Mouse (Mus musculus): ENCODE results near the gene Zbtb45.

Gene Zbtb45

DNA sequence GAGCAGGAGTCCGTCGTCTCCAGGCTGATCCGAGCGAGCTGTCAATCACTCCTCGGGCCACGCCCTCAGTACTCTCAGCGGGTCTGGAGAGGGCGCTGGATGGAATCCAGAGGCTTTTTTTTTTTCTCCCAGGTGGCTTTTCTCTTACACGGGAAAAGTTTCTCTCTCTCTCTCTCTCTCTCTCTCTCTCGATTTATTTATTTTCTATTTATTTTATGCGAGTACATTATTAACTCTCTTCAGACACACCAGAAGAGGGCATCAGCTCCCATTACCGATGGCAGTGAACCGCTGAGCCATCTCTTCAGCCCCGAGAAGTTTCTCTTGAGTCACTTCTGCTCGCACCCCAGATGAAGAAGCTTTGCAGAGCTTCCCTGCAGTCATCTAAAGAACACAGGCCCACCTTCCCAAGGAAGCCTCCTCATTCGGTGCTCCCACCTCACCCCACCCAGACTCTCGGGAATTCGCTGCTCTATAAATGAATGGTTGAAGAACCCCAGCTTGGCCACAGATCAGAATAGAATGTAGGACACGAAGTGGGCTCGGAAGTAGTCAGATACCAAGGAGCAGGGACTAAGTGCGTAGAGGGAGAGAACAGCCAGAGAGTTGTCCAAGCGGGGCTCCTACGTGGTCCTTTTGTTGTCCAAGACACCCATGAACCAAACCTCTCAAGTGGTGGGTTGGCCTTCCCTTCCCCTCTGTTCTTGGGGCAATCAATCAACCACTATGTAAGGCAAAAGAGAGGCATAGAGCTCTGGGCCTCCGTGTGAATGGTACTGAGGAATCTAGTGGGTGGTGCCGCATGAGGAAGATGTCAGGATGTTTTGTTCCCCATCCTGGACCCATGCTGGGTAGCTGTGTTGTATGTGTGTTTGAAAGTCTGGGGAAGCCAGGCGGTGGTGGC, at the start of gene Zbtb45:
Gene Zbtb45, minus strand, starts transcription at position 30 of the 904 bp plus-strand sequence.
- peak; percentile 14 for DNase-seq

DNA sequence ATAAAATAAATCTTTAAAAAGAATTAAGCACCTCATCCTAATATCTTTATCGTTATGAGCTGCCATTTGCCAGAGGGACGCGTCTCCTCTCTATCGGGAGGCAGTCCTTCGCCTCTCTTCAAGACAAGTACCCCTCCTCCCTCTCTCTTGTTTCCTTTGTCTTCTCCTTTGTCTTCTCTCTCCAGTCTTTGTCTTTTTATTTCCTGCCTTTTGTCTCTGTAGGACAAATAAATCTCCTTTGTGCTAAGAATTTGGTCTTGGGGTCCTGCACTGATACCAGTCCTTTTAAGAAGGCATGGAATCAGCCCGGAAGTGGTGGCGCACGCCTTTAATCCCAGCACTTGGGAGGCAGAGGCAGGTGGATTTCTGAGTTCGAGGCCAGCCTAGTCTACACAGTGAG, 49.7 kb upstream of the Zbtb45 start:
- DNase-seq = no peak

GRCm38 (mm10) chr7:13056913-13057700, 47.3 kb upstream of the Zbtb45 start:
- no peak for DNase-seq

DNA sequence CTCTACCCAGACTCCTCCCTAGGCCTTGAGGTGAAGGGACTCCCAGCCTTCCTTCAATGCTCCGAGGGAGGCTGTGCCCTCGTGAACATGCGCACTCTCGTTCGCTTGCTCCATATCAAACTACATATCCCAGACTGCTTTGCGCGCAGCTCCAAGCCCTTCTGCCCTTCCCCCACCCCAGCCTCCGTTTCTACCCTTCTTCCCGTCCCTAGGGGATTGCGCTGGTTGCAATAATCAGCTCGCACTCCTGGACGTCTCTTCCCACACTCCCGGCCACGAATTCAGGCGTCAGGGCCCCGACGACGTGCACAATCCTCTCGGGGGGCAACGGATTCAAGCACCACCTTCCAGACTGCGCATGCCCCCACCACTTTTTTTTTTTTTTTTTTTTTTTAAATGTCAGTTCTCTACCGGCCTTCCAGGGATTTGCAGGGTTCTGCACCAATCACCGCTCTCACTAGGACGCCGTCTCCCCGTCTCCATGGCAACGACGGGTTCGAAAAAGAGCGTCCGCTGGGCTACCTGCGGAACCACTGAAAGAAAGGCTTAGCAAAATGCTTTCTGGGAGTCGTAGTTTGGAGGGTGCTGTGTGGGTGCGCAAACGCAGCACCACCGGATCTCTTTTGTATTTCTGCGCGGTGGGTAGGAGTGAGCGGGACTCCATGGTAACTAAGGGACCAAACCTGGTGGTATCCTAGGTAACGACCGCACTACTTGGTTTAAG, 44.6 kb upstream of the Zbtb45 start, which contains the start of gene Mzf1:
Gene Mzf1, minus strand, starts transcription at position 478 of the 724 bp plus-strand sequence.
- DNase-seq = peak; percentile 97

- no peak for DNase-seq
These were observed 44.1 kb upstream of the Zbtb45 start for GRCm38 (mm10) chr7:13053961-13054286.

GRCm38 (mm10) chr7:13053501-13053900, 43.7 kb upstream of the Zbtb45 start:
- DNase-seq = no peak

DNA sequence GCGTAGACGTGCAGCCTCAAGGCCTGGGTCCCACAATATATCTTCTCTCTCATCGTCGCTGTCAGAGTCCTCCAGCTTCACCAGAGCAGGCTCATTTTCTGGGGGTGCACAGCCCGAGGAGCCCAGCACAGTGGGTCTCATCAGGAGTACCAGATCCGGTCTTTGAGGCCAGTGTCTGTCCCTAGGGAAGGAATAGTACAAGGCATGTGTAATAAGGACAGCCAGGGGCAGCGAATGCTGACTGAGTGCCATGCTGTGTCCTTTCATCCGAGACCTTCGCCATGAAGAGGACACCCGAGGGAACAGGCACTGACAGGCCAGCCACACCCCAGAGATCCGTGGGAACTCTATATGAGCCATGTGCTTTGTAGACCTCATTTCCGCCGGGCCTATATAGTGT, 43.2 kb upstream of the Zbtb45 start:
- no peak for DNase-seq

DNA sequence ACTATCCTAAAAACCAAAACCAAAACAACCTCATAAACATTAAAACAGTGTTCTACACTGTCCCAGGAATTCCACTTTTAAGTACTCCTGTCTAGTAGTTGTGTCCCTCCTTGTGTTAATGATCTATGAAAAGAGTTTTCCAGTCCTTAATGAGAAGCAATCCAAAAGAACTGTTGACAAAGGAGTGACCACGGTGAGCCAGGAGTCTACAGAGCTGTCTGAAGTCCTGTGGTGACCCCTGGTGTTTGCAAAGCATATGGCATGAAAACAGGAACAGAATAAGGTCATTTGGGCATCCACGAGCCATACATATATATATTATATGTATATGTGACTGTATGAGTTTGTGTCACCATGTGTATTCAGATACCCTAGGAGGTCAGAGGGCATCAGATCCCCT, 36.2 kb upstream of the Zbtb45 start:
- DNase-seq = peak; percentile 82

- no peak for DNase-seq
These were observed 34.4 kb upstream of the Zbtb45 start for GRCm38 (mm10) chr7:13044254-13044625.

- peak; percentile 57 for DNase-seq
These were observed 33.8 kb upstream of the Zbtb45 start for GRCm38 (mm10) chr7:13043445-13044253.

DNA sequence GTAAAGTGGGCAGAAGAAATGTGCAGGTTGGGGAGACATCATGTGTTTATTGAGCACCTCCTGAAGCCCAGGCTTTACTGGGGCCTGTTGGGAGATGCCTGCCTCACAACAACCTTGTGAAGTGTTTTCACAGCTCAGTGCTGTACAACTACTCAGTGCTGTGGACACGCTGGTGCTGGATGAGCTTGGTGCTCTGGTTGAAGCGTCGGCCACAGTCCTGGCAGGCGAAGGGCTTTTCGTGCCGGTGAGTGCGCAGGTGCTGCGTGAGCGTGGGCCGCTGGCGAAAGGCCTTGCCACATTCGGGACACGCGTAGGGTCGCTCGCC, 33.2 kb upstream of the Zbtb45 start:
- no peak for DNase-seq

DNA sequence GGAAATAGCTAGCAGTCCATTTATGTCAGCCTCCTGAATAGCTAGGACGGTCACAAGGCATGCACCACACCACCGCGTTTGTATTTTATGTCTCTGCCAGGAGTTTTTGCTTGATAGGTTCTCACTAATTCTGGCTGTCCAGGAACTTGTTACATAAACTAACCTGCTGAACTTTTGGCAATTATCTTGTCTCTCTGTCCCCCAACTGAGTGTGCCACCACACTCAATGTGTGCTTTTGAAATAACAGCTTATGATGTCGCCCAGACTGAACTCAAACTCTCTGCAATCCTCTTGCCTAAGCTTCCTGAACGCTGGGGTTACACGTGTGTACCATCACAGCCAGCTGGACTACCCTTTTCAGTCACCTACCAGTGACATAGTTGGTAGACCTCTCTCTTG, 32.7 kb upstream of the Zbtb45 start:
- no peak for DNase-seq

DNA sequence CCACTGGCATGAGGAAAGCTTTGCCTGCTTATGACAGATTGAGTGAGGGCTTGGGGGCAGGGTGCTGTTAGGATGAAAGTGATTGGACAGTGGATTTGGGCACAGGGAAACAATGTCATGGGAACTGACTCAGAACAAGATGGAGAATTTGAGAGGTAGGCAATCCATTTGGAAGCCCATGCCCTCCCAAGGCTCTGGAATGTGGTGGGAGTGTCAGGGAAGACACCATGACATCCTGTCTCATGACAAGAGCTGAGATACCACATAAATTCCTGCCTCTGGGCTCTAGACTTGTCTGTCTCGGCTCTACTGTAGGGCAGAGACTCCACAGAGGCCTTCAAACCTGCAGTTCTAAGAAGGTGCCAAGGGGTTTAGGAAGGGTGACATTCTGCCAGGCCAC, 31.4 kb upstream of the Zbtb45 start:
- no peak for DNase-seq

- no peak for DNase-seq
These were observed 29.3 kb upstream of the Zbtb45 start for GRCm38 (mm10) chr7:13039181-13039580.

DNA sequence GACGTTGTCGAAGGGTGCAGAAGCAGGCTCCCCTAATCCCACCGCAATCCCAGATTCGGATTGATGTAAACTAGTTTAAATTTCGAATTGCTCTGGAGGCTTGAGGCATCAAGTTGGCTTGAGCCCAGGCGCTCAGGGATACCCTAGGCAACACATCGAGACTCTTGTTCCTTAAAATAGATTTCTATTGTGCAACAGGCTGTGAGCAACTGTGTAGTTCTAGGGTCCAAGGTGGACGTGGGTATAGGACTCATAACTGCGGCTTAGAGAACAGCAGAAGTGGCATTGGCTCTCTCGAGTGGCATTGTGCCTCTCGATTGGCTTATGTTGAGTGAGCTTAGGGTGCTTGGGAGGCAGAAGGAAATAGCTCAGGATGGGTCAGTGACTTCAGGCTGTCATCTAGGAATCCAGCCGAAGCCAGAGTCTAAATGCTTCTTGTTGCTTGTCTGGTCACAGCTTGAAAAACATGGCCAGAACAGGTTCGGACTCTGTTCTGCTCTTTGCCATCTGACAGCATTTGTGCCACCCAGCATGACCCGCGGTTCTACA, 28.9 kb upstream of the Zbtb45 start:
- DNase-seq = peak; percentile 39

DNA sequence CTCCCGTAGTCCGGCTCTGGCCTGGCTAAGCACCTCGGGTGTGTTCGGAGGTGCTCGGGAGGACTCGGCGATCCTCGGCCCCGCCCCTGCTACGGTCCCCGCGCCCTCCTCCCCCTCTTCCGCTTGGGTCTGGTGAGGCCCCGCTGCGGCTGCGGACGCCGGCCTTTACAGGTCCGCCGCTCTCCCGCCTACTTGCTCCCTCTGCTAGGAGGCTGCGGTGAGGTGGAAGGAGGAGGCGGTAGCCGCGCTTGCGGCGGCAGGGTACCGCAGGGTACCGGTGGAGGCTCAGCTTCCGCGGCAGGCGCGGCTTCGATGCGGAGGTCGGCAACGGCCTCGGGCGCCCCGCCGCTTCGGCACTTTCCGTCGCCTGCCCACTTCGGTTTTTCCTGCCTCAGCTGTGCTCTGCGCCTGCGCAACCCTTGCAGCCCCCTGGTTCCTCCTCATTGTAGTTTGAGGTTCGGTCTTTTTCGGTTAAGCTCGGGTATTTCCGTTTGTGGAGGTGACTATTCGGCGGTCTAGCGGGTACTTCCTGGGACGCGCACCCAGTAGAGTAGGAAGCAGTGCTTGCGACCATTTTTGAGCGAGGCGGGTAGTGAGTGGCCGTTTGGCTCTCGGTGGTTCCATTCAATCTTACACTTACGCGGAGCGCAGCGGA, 28.2 kb upstream of the Zbtb45 start, which contains the start of gene Ube2m:
Gene Ube2m, minus strand, starts transcription at position 375 of the 655 bp plus-strand sequence.
- DNase-seq = peak; percentile 99

DNA sequence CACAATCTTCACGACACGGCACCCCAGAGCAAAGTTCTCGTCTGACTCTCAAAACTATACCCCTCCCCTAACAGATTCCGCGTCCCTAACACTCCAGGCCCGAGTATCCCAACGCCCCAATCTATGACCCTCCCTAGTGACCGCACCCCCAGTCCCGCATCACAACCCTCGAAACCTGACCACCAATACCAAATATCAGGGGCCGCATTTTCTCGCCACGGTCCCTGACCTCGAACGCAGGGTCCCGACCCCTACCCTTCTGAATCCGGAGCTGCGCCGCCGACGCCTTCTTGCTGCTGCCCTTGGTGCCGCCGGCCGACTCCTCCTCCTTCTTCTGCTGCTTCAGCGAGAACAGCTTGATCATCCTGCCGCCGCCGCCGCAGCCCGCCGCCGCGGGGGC, 27.5 kb upstream of the Zbtb45 start:
- no peak for DNase-seq

DNA sequence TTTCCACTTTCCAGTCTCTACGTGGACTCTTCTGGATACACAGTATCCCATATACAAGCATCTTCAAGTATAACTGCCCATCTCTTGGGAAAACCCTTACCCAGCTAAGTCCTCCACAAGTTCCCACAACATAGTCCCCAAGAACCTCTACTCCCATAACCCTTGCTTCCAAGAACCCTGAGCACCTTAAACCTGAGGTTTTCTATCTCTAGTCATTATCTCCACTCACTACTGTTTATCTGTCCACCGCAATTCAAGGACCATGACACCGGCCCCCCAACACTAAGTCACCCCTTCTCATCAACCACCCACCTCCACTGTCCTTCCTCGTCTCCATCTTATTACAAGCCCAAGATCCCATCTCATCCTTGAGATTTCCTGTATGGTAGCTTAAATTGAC, 27.0 kb upstream of the Zbtb45 start:
- no peak for DNase-seq

GRCm38 (mm10) chr7:13035211-13035855, 25.5 kb upstream of the Zbtb45 start:
- peak; percentile 50 for DNase-seq

GRCm38 (mm10) chr7:13034148-13034977, 24.5 kb upstream of the Zbtb45 start, which contains the start of gene Chmp2a:
Gene Chmp2a (minus strand): TSS chr7:13034807.
- DNase-seq = peak; percentile 99
